Mouse (Mus musculus): ENCODE measurements around the gene Polr3gl.

The Polr3gl gene

DNA sequence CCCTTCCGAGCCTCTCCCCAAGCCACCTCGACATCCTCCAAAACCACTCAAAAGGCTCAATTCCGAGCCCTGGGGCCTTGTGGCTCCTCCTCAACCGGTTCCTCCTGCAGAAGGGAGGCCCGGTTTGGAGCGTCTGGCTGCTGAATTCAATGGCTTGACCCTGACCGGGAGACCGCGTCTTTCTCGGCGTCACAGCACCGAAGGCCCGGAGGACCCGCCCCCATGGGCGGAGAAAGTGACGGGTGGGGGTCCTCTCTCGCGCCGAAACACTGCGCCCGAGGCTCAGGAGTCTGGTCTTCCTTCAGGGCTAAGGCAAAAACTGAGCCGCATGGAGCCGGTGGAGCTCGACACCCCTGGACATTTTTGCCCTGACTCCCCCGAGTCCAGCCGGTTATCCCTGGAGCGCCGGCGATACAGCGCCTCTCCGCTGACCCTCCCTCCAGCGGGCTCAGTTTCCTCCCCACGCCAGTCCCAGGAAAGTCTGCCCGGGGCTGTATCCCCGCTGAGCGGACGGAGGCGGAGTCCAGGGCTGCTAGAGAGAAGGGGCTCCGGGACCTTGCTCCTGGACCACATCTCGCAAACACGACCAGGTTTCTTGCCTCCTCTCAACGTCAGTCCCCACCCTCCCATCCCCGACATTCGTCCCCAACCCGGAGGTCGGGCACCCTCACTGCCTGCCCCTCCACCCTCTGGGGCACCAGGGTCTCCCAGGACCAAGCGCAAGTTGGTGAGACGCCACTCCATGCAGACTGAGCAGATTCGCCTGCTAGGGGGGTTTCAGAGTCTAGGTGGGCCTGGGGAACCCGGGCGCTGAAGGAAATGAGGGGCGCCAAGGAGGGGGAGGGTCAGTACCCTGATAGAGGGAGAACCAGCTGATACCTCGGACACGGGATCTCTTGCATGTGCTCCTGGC is 4.4 kb upstream of the Polr3gl start:
- DNase-seq (ENCODE audit: low read depth, low spot score), result no peak

DNA sequence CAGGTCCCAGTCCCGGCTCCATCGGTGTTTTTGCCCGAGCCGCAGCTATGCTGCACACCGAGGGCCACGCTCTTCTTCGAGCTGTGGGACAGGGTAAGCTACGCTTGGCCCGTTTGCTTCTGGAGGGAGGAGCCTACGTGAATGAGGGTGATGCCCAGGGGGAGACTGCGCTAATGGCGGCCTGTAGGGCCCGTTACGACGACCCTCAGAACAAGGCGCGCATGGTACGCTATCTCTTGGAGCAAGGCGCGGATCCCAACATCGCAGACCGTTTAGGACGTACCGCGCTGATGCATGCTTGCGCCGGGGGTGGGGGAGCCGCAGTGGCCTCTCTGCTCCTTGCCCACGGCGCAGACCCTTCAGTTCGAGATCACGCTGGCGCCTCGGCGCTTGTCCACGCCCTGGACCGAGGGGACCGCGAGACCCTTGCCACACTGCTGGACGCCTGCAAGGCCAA is 3.5 kb upstream of the Polr3gl start:
- DNase-seq (ENCODE audit: low read depth, low spot score), result no peak

DNA sequence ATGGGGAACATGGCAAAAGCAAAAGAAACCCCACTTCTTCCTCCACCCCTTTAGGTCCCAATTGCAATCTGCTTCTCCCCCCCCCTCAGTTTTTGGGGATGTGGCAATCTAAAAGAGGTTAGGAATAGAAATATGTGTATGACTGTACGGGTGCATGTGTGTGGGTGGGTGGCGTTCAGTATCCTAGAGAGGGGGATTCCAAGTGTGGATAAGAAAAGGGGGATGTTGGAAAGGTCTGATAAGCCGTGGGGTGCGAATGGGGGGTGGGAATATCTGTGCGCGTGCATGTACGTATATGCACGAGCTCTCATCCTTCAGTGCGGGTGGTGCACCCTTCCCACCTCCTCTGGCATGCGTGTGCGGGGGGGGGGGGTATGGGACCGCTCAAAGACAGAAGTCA is 2.9 kb upstream of the Polr3gl start:
- DNase-seq (ENCODE audit: low read depth, low spot score), result no peak

DNA sequence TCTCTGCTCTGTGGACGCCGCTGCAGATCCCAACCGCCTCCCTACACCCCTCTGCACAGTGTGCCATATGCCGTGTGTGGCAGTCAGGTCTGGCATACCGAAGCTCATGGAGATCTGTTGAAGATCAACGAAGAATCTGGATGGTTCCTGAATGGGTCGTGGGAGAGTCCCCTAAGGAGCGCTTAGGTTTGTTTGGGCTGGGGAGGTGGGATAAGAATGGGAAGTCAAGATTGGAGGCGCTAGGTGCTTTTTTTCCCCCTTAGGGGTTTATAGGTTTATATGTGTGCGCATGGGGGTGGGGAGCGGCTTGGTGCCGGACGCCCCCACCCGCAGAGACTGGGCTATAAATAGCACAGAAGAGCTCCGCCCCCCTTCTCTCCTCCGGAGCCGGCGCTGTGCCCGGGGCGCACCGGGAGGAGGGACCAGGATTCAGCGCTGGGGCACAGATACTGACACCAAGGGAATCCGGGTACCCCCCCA is 2.3 kb upstream of the Polr3gl start, which contains the start of gene Ankrd34a:
TSS of gene Ankrd34a (plus strand) at position 409 of the 480 bp plus-strand sequence.
- DNase-seq (ENCODE audit: low read depth, low spot score), result no peak

DNA sequence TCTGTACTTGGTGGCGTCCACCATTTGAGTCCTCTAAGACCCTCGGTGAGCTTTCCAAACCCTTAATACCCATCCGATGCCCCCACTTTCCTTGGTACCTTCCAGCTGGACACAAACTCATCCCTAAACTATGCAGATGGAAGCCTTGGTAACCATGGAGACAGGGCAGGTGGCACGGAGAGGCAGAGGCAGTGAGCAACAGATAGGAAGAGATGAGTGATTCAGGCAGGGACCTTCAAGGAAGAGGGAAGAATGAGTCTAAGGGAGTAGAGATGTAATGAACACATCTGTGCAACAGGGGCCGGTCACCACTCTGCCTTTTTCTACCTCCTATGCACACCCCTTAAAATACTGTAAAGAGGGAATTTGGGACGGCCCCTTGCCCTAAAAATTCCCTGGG is 1.7 kb upstream of the Polr3gl start:
- no peak for DNase-seq (ENCODE audit: low read depth, low spot score)

DNA sequence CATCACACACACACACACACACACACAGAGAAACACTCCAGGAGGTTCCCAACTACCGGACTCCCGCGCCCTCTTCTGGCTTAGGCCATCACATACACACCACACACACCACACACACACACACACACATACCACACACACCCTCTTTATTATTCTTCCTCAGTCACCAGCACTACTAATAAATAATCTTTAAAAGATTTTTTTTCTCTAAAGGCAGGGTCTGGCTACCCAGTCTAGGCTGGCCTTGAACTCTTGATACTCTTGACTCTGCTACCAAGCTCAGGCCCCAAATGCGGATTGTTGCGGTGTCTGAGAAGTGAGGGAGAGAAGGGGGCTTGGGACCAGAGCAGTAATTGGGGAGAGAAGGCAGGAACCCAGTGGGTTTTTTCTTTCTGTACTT is 870 bp upstream of the Polr3gl start:
- no peak for DNase-seq (ENCODE audit: low read depth, low spot score)

DNA sequence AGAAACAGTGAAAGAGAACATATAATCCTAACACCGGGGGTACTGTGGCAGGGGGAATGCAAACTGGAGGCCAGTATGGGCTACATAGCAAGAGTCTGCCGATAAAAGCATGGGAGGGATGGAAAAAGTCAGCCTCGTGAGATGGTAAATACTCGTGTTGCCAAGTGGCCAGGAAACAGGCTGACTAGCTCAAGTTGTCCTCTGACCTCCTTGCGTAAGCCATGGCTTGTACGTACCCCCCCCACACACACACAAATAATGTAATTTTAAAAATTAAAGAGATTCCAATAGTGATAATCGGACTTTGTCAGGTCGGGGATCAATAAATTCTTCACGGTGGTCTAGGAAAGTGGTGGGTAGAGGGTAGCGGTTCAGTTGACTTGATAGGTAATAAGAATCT is 607 bp downstream of the Polr3gl start:
- no peak for DNase-seq (ENCODE audit: low read depth, low spot score)

DNA sequence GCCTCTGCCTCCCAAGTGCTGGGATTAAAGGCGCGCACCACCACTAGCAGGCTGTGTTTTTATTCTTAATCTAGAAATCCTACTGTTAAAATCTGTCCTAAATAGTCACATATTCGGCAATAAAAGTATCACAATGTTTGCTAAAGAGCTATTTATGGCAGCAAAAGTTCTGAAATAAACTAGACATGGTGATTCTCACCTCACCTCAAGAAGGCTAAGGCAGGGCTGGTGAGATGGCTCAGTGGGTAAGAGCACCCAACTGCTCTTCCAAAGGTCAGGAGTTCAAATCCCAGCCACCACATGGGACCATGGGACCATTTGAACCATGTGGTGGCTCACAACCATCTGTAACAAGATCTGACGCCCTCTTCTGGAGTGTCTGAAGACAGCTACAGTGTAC is 3.3 kb downstream of the Polr3gl start:
- DNase-seq (ENCODE audit: low read depth, low spot score), result no peak

DNA sequence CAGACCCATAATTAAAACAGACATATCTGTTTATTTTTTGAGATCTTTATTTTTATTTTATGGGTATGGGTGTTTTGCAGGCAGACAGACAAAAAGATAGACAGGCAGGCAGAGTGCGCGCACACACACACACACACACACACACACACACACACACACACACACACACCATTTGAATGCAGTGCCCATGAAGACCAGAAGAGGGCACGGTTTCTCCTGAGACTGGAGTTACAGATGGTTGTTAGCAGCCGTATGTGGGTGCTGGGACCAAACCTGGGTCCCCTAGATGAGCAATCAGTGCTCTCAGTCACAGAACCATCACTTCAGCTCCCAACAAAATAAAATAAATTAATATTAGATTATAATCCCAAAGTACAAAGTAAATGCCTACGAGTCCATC is 10.6 kb downstream of the Polr3gl start:
- no peak for DNase-seq (ENCODE audit: low read depth, low spot score)

DNA sequence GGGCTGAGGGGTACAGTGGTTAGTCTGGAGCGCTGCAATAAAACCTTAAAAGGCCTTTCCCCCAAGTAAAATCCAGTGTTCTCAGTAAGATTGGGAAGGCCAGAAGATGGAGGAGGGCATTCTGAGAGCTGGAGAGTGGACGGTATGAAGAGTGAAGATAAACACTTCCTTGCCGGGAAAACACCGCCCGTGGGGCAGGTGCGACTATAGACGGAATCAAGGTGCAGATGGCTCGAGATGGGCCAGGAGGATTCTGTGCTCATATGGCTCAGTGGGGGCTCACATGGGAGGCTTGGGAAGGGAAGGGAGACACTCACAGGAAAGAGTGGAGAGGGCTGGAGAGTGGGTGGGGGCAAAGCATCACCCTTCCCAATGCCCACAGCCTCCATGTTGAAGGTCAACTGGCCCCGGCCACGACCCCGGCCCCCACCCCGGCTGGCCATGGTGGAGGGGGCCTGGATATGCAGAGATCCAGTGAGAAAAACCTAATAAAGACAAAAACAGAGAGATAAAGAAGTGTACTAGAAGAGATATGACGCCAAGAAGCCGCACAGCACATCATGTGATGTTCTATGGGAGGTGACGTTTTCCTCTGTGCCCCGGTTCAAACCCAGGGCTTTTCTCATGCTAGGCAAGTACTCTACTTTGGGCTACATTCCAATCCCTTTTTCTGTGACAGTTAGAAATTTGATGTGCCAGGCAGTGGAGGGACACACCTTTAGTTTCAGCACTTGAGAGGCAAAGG is 12.0 kb downstream of the Polr3gl start:
- DNase-seq (ENCODE audit: low read depth, low spot score), result no peak

DNA sequence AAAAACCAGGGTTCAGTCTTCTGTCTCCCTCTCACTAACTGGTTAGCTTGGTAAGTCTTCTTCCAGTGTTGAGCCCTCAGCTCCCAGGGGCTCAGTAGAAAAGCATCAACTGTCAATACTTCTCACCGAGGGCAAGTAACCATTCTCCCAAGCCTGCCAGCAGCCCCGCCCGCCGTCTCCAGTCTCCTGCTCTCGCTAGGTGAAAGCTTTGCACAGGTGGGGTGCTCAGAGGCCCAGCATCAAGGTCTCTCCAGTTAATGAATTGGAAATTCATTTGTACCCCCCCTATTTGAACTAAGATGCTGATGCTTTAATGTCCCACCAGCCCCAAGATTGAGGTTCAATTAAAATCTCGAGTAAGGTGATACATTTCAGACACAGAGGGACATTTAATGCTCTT is 12.8 kb downstream of the Polr3gl start:
- no peak for DNase-seq (ENCODE audit: low read depth, low spot score)

DNA sequence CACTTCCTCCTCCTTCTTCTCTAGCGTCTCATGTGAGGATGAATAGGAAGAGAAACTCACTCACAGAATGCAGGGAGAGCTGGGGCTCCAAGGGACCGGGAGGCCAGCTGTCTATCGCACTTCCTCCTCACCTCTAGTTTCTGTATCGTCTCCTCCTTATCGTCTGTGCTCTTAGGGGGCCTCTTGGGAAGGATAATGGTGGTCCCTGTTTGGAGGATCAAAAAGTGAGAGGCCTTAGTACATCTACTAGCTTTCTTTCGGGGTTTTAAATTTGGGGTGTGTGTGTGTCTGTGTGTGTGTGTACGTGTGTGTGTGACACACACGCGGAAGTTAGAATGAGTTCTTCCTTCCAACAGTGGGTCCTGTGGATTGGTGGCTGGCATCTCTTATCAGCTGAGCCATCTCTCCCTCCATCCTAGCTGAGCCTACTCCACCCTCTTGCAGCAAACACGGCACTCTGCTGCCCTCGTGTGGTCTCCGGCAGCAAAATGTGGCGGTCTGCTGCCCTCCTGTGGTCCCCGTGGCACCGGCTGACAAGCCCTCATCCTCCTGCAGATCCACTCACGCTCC is 14.0 kb downstream of the Polr3gl start:
- DNase-seq (ENCODE audit: low read depth, low spot score), result peak; percentile 92

DNA sequence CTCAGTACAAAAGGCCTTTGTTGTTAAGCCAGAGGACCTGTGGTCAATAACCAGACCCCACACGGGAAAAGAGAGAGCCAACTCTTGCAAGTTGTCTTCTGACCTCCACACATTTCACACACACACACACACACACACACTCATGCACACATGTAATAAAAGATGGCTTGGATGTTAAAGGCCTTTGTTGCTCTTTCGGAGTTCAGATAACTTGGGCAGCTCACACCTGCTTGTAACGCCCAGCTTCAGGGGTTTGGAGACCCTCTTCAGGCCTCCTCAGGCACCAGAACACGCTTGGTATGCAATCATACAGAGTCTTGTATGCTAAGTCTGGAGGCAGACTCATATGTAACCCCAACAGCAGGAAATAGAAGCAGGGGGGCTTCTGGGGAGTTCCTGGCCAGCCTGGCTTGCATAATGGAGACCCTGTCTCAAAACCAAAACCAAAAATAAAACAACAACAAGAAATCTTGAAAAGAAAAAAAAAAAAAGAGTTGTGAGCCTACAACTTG is 14.7 kb downstream of the Polr3gl start:
- no peak for DNase-seq (ENCODE audit: low read depth, low spot score)

DNA sequence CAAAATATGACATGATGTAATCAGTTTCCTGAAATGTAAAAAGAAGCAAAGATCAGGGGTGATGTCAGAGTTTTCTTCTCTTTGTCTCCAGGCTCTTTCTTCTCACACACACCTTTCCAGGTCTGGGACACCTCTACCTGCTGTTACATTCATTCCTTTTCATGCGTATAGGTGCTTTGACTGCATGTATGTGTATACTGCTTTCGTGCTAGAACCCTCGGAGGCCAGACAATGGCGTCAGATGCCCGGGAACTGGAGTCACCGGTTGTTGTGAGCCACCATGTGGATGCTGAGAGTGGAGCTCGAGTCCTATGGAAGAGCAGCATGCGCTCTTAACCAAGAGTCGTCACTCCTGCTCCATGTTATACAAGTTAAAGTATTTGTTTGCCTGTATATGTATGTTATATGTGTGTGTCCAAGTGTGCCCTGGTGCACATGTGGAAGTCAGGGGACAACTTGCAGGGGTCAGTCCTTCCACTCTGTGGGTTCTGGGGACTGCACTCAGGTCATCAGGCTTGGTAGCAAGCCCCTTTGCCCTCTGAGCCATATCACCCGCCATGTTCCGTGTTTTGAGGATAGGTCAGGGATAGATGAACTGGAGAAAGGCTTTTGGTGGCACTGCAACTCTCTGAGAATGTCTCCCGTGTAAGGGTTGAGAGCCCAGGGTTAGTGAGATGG is 15.3 kb downstream of the Polr3gl start:
- no peak for DNase-seq (ENCODE audit: low read depth, low spot score)

DNA sequence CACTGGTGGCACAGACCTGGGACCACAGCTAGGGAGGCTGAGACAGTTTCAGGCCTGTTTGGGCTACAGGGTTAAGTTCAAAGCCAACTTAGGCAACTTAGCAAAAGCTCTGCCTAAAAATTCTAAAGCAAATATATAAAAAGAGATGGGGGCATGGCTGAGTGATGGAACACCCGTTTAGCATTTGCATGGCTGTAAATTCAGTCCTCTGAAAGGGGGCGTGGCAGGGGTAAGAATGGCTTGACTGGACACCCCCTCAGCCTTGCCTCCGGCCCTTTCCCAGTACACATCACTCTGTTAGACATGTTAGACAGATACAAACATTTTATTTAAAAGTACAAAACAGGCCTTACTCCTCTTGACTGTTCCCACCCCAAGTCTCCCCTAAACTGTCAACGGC is 16.4 kb downstream of the Polr3gl start:
- no peak for DNase-seq (ENCODE audit: low read depth, low spot score)

DNA sequence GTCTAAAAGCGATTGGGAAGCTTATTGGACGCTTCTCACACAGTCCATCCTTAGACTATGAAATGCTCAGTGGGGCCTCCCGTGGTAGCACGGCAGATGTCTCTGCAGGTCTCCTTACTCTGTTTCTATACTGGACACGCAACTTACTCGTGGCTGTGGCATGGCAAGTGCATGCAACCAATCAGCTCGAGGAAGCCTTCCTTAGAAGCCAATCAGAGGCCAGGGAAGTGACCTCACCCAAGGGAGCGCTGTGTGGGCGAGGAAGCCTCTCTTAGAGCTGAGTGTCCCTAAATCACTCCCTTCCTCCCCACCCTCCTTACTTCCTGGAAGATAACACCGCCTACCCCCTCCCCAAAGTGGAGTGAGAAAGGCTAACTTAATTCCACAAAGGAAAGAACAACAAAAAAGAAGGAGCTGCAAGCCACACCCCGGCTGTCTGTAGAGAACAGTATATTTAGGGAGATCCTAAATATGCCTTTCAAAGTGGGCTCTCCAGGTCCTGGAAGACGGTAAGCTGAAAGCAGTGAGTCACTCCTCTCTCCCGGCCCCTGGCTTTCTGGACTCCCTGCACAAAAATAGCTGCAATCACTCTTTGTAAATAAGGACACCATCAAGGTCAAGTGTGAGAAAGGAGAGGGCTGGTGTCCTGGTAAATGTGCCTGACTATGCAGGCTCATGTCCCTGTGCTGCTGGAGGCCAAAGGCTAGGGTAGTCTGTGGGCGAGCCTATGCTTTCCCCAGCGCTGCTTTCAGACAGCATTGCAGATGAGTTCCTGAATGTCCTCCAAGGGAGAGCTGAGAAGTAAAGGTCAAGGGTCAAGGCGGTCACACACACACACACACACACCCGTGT is 17.1 kb downstream of the Polr3gl start, which contains the start of gene Gm16253:
TSS of gene Gm16253 (plus strand) at position 295 of the 852 bp plus-strand sequence.
- peak; percentile 97 for DNase-seq (ENCODE audit: low read depth, low spot score)

DNA sequence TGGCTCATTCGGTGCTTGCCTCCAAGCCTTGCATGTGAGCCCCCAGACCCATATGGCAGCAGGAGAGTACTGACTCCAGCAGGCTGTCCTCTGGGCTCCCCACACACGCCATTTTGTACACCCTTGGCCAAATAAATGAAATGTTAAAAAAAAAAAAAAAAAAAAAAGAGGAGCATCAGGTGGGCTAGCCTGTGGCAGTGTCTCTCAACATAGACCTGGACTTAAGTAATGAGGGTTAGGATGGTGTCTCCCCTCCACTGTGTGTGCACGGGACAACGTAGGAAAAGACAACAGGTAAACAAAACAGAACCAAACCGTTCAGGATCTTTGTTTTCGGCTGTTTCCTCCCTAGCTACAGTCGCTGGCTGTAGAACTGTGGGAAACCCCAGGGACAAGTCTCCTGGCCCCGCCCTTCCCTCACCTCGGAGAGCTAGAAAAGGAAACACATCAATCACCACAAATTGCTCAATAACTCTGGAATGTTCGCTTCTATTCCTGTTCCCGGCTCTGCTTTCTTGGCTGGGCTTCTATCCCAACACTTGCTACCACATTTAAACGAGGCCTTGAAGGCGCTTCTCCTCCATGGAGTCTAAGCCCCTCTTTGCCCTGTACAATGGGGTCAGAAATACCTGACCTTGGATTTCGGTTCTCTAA is 17.8 kb downstream of the Polr3gl start:
- no peak for DNase-seq (ENCODE audit: low read depth, low spot score)

DNA sequence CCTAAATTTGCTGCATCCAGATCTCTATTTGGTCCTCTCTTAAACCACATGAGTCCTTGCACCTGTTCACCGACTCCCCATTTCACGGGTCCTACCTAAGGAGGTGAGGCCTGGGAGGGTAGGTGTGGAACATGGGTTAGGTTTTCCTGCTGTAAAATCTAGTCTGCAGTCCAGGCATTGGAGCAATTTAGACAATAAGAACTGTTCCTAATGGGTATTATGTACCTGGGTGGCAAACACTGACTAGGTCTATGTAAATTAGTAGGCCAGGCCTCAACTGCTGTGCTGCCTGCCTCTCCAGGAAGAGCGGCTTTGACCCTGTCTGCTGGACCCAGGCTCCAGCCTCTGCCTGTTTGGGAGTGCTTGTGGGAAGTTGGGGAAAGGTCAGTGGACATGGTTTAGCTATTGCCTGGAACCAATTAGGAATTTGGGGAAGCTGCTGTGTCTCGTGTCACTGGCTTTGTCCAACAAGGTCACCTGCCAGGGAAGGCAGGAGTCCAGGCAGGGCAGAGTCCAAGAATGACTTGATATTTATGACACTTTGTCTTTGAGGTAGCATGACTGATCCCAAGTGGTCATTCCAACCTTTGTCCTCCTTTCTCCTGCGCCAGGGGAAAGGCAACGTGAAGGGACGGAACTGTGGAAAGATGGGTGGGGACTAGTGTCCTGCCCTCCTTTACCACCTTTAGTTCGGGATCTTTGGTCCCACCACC is 18.6 kb downstream of the Polr3gl start:
- DNase-seq (ENCODE audit: low read depth, low spot score), result no peak
